Mouse (Mus musculus) kidney, postnatal 4 days (tissue): ENCODE results near the gene Garnl3.

Source experiments
- DNase-seq, 2 experiments: peaks; one replicate each; pipeline ENCODE4 v3.0.0; 2021; ENCODE audit warnings: mixed read lengths in 2 of 2

Gene Garnl3

DNA sequence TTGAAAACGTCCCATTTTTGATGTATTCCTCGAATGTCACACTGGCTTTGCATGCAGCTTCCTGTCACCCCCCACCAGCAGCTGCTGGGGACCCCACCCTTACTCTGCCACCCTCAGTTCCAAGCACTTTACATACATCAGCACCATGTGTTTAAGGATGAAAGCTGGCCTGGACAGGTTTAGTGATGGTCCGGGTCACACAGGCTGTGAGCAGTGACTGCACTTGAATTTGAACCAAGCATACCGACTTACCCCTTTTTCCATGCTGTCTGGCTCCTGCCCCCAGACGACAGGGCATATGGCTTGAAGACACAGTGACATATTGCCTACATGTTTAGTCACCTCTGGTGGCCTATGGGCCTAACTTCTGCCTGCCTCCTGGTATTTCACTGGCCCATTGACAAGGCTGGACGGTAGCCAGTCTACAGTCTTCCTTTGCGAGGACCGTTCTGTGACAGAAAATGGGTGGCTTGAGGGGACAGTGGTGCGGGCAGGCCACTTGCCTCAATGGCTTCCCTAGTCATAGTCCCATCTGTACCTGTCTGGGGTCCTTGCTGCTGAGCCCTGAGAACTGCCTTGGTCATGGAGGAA, 163.3 kb downstream of the Garnl3 start:
- no peak for DNase-seq

DNA sequence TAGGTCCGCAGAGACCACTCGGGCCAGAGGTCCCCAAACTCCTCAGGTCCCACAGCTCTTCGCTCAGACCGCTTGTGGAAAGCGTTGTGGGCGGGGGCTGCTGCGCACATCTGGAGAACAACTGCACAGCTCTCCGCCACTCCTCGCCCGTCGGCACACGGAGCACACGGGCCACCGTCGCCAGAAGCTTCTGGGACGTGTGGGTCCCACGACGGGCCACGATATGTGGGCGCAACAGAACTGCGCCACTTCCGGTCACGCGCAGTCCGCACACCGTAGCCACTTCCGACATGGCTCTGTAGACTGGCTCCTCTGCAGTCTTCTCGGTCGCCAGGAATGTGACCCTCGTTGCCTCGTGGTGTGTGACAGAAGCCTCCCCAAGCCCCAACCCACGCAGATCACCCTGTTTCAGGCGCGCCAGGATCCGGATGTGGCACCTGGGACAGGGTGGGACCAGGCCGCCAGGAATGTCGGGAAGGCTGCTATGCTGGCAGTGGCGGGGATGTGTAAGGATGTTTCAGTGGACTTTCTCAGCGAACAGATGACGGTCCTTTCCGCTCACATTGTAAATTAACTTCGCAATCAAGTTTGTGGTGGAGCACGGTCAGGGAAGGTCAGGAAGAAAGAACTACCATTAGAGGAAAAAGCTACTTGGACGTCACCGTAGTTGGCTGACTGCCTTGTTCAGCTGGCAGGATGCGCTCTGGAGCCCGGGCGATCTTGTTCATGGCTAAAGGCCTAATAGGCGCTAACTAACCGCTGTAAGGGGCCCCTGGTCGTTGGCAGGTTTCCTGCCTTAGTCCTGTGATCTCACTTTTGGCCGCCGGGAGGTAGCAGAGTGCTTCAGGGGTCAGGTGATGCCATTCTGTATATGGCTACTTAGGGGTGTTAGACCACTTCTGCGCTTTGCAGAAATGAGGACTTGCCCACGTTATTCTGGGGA, 164.5 kb downstream of the Garnl3 start:
- DNase-seq: peak; percentile 89 to 94

DNA sequence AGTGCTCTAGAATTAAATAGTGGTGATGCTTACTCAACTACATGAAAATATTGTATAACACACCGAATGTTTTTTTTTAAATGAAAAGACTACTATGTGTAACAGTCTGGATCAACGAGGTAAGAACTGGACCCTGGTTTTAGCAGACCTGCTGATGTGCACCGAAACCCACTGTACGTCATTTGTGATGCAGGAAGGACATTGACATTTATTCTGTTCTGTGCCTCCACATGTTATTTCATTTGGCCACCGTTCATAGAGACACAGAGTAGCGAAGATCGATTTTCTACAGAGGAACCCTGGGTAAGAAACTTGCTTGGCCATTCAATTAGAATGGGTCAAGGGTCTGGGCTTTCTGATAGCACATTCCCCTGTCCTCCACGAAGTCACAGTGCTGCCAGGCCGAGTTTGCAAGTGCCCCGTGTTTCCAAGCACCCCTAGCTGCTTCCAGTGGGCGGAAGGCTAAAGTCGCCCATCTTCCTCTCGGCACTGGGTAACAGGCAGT, 165.2 kb downstream of the Garnl3 start:
- no peak for DNase-seq

DNA sequence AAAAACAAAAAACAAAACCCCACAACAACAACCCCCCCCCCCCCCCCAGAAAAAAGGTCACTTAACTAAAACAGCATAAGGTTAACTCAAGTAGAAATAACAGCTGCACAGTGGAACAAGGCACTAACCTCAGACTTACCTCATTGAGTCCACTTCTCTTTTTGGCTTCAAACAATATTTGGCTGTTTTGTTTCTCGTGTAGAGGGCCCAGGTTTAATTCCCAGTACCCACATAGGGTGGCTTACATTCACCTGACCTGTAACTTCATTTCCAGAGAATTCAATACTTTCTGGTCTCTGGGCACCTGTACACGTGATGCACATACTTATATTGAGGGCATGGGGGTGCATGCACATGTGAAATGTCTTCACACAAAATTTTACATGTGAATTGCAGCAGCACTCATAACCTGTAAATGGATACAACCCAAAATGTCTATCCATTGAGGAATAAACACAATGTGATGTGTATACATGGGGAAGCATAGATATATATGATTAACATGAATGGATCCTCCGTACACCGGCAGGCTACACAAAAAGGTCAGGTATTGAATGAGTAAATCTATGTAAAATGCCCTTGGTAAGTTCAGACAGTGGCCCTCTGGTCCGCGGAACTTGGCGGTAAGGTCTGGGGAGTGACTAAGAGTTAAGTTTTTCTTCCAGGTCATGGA, 165.8 kb downstream of the Garnl3 start:
- no peak for DNase-seq

DNA sequence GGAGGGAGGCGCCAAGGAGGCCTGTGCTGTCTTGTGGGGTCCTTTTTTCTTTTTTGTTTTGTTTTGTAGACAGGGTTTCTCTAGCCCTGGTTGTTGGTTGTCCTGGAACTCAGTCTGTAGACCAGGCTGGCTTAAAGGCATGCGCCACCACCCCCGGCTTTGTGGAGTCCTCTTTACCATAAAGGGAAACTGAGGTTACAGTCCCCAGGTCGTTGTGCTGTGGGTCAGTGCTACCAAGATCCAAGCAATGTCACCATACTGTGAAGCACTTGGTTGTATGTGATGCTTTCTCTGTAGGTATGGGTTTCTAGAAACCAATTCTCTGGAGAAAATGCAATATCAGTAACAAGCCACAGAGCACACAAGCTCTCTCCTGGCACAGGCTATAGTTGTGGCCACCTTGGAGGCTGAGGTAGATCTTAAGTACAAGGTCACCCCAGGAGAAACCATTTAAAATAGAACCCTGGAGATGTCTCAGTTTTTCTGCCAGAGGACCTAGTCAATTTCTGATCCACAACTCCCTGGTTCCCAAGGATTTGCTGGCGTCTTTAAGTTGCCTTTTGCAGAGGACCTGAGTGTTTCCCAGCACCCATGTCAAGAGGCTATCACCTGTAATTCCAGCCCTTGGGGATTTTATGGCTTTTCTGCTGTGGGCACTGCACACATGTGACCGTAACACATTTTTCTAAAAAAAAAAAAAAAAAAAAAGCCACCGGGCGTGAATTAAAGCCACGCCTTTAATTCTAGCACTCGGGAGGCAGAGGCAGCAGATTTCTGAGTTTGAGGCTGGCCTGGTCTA, 166.6 kb downstream of the Garnl3 start:
- DNase-seq: no peak

DNA sequence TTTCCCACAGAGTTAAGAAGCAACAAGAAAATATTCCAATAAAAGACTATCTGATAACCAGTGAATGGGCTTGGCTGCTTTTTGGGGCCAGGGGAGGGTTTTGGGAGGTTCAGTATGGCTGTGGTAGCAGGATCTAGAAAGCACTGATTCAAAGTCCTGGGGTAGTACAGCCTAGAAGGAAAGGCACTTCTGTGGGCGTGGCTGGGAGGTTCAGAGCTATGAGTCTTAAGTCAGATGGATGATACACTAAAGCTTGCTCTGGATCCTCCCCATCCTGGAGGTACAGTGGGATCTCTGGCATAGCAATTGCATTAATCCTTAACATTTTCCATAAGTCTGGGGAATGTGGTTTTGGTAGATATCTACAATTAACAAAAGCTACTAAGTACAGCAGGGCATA, 167.5 kb downstream of the Garnl3 start:
- DNase-seq: no peak

DNA sequence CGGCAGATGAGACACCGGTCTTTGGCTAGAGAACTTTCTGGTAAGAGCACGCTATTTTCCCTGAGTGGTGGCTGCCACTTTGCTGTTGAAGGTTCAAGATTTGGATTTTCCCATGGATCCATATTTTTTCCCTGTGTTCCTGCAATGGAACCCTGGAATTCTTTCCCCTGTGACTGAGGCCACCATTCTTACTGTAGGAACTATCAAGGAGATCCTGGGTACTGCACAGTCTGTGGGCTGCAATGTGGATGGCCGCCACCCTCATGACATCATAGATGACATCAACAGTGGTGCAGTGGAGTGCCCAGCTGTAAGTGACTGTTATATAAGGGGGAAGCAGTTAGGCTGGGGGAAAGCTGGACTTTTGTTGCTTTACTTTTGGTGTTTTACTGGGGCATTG, 167.9 kb downstream of the Garnl3 start:
- no peak for DNase-seq

DNA sequence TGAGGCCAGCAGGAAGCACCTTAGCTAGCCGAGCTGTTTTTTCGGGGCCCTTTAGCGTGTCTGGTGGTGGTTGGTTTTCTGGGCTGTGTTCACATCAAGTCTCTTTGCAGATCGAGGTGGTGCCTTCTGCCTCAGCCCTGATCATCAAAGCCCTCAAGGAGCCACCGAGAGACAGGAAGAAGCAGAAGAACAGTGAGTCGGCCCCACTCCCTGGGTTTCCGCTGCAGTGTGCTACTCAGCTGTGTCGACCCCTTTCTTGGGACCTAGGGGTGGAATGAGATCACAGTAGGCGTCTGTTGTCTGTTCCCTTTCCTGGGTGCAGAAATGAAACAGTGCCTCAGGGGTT, 168.6 kb downstream of the Garnl3 start:
- no peak for DNase-seq

DNA sequence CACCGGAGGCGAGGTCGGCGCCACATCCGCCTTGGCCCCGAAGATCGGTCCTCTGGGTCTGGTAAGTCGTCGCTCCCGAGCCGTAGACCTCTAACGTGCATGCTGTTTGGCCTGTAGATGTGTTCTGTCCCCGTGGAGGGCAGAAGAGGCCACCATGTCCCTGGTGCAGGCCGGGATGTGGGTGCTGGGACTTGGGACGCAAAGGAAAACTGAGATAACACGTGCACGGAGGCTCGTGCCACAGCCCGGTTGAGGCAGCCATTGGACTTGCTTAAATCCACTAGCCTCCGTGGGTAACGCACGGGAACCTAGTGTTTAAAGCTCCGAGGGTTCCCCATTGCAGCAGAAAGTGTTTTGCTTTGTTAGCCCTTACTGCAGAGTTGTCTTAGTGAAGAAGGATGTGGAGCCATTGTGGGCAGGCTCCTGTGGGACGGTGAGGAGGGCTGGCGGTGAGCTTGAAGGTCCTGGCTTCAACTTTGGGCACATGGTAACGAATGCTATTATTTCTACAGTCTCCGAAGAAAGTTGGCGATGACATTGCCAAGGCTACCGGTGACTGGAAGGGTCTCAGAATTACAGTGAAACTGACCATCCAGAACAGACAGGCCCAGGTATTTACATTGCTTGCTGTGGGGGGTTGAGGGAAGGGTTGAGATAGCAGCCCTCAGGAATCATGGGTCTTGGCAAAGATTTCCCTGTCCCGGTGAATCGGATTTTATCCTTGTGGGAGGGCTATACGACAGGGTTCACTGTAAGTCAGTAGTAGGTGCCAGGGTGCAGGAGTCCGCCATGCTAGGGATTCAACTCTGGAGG, 169.2 kb downstream of the Garnl3 start:
- peak; percentile 39 to 68 for DNase-seq

DNA sequence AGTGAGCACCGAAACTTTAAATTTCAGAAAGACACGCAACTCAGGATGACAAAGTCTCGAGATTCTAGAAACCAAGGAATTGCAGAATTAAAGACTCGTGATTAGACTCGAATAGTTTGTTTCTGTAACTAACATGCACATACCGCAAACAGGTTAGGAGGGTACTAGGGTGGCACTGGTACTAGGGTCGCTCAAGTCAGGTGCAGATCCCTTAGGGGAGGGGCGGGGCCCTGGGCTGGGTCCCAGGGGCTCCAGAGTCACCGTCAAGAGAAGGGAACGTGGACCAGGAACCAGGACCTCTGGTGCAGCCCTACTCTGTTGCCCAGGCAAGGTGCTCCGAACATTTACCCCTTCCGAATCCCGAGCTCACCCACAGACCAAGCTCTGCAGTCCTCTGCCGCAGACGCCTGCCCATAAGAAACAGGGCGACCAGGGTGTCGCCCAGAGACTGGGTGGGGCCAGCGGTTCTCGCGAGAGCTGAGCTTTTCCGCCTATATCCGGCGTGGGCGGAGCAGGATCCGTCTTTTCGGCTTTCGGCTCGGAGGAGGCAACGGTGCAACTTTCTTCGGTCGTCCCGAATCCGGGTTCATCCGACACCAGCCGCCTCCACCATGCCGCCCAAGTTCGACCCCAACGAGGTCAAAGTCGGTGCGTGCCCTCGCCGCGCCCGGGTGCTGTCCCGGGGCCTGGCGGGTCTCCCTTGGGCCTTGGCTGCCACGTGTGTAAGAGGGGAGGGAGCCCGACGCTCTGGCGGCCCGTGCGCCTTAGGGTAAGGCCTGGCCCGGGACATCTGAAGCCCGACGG, 170.1 kb downstream of the Garnl3 start, which contains the start of the genes Rpl12 and Lrsam1:
TSS of gene Rpl12 (plus strand) at position 368 of the 804 bp plus-strand sequence.
TSS of gene Lrsam1 (minus strand) at position 423 of the 804 bp plus-strand sequence.
- DNase-seq: peak; percentile 98

DNA sequence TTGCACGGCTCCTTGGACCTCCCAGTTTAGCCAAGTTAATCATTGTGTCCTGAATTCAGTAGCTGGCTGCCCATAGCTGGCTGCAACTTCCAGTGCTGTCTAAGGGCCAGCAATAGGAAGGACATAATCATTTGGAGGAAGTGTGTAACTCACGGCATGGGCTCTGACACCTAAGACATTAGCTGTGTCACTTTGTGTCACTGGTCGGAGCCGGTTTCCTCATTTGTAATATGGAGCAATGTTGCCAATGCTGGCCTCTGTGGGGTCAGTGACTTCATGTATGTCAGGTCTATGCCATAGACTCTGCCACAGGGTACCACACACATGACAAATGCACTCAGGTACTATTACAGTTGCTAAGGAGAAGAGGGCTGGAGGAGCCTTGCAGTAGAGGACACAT, 171.2 kb downstream of the Garnl3 start:
- DNase-seq: peak in 1 of 2 experiments; percentile 28

DNA sequence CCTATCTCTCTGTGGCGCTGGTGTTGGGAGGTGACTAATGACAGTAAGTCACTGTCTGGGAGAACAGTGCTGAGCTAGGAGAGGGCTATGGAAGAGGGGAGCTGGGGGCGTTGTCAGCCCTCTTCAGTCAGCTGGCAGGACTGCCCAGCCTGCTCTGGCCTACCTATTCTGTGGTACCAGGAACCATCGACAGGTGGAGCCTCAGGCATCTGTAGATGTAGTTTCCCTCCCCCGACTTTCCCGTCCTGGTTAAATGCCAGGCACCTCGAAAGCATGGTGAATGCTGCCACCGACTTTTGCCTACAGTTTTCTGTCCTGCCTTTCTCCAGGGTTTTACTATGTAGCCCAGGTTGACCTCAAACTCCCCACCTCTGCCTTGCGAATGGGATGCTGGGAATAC, 174.1 kb downstream of the Garnl3 start:
- peak; percentile 63 to 76 for DNase-seq

DNA sequence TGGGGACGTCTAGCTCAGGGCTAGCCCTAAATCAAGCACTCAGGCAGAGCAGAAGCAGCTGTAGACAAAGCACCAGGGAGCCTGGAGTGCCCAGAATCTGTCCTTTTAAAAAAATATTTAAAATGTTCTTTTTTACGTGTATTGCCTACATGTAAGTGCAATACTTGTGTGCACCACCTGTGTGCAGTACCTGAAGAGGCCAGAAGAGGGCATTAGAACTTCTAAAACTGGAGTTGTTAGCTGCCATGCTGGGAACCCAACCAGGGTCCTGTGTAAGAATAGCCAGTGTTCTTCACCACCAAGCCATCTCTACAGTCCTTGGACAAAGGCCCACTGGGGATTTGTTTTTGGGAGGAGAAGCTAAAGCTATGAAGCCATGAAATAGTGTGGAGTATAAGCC, 176.9 kb downstream of the Garnl3 start:
- DNase-seq: no peak

DNA sequence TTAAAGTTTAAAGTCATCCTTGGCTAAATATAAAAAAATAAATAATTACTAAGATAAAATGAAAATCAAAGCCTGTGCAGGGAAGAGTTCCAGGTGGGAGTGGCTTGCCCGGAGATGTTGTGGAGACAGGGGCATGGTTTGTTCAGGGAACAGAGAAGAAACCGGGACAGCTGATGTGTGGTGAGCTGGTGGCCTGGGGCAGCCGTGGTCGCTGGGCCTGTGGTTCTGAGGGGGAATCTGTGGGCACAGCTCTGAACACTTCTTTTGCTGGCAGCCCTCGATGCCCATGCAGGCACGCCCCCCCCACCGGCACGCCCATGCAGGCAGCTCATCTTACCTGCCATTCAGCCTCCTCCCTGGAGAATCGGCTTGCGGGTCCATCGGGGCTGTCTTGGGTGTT, 184.0 kb downstream of the Garnl3 start:
- no peak for DNase-seq

DNA sequence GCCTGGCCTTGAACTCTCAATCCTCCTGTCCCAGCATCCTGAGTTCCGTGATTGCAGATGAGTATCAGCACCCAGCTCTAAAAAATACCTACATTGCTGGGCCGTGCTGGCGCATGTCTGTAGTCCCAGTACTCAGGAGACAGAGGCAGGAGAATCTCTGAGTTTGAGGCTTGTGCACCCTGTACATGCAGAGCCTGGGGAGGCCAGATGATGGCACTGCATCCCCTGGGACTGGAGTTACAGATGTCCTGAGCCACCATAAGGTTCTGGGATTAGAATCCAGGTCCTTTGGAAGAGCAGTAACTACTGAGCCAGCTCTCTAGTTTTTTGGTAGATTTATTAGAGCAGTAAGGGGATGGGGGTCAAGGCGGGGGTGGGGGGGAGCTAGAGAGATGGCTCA, 191.0 kb downstream of the Garnl3 start:
- no peak for DNase-seq

DNA sequence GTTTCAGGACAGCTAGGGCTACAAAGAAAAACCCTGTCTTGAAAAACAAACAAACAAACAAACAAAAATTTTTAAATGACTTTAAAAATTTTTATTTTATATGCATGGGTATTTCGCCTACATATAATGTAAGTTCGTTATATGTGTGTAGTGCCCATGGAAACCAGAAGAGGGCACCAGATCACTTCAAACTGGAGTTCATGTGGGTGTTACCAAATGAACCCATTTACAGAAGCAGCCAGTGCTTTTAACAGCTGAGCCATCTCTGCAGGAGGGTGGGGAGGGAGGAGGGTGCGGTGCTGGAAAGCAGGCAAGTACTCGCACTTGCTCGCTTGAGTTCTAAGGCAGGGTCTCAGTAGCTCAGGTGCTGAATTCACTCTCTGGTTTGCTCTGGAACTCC, 192.0 kb downstream of the Garnl3 start:
- DNase-seq: peak; percentile 48 to 62

DNA sequence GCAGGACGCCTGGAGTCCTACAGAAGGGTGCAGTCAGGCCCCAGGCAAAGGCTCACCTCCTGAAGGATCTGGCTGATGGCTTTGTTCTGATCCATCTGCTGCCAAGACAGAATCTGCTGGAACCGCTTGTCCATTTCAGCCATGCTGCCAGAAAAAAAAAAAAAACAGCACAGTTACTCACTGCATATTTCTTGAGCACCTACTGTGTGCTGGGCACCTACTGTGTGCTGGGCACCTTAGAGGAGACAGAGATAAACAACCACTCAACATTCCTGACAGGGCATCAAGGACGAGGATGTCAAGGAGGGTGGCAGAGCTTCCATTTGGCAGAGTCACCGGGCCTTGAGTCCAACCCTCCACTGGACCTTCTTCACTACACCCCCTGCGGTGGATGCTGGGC, 192.7 kb downstream of the Garnl3 start:
- no peak for DNase-seq
